Mouse (Mus musculus): Measurements from ENCODE around the gene Tsc1.

DNA sequence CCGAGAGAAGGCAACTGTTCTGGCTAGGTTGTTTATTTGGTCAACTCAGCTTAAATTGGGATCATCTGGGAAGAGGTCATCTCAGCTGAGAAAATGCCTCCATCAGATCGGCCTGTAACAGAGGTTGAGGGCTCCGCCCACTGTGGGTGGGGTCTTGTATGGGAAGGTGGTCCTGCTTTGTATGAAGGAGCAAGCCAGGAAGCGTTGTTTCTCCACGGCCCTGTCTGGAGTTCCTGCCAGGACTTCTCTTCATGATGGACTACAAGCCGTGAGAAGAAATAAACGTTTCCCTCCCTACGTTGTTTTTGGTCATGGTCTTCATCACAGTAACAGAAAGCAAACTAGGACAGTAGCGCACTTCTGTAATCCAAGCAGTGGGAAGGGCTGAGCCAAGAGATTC is 2.1 kb upstream of the Tsc1 start:
- TF ChIP-seq CHD2 (IDR thresholded peaks at IDR 0.05; ENCODE audit: low read depth, low read length) (no peak), ZNF384 (IDR thresholded peaks at IDR 0.05; ENCODE audit: low read depth, low read length) (no peak), ZC3H11A (IDR thresholded peaks at IDR 0.05; ENCODE audit: borderline replicate concordance, low read depth, low read length) (no peak), MAFK (IDR thresholded peaks at IDR 0.05; ENCODE audit: insufficient read depth, low read depth, low read length) (0 out of 2 replicates have a peak, but pooled peaks have one; percentile 24), HCFC1 (IDR thresholded peaks at IDR 0.05; ENCODE audit: borderline replicate concordance, insufficient read depth, low read length) (no peak)

Data from ES-E14 (cell line).